Mouse (Mus musculus) cortical plate, adult 2 months (tissue): ENCODE measurements around the gene Ncam2.

ENCODE experiments used
- CTCF ChIP-seq: fragments of 200-500 bp; IDR thresholded peaks from 2 replicates; pipeline ENCODE4 v1.5.1; 2011; ENCODE audit warnings: mild to moderate bottlenecking, control low read depth, low read length; ENCODE audit not compliant: insufficient read depth; ENCODE audit errors: extremely low read depth
- POLR2A ChIP-seq: fragments of 200-500 bp; IDR thresholded peaks from 2 replicates; pipeline ENCODE4 v1.6.1; 2011; ENCODE audit warnings: mild to moderate bottlenecking, low read length, control low read depth; ENCODE audit not compliant: insufficient read depth; ENCODE audit errors: extremely low read depth

GRCm38 (mm10) chr16:81623776-81624175 lies 423.3 kb downstream of the Ncam2 start:
- TF ChIP-seq CTCF (no peak), POLR2A (no peak)
